Mouse (Mus musculus): ENCODE measurements around the gene Gm10600.
"Not testable (repeated sequence)": the region's sequence is repeated elsewhere in the genome, so short reads cannot be mapped to it uniquely, and the experiment has no call there.

Gene Gm10600

GRCm38 (mm10) chr4:42240339-42240738, at the start of gene Gm10600:
Gene Gm10600, plus strand, starts transcription at chr4:42240639.
- CTCF ChIA-PET, POLR2A ChIA-PET: not testable (repeated sequence)

- POLR2A ChIA-PET = not testable (repeated sequence)
Measured at GRCm38 (mm10) chr4:42255467-42255866, 15.0 kb downstream of the Gm10600 start, which contains the start of gene Ccl21b. Gene Ccl21b, plus strand, starts transcription at chr4:42255767.

More at GRCm38 (mm10) chr4:42255467-42255866, 15.0 kb downstream of the Gm10600 start, which contains the start of gene Ccl21b:
- CTCF ChIA-PET = not testable (repeated sequence)

All from embryonic stem cell, embryonic (primary cell).